Mouse (Mus musculus) cortical plate, adult 2 months (tissue): ENCODE measurements around the gene Vamp2.

Source experiments
- CTCF ChIP-seq: fragments of 200-500 bp; IDR thresholded peaks from 2 replicates; pipeline ENCODE4 v1.5.1; 2011; ENCODE audit warnings: mild to moderate bottlenecking, control low read depth, low read length; ENCODE audit not compliant: insufficient read depth; ENCODE audit errors: extremely low read depth
- POLR2A ChIP-seq: fragments of 200-500 bp; IDR thresholded peaks from 2 replicates; pipeline ENCODE4 v1.6.1; 2011; ENCODE audit warnings: mild to moderate bottlenecking, low read length, control low read depth; ENCODE audit not compliant: insufficient read depth; ENCODE audit errors: extremely low read depth

- TF ChIP-seq CTCF (no peak), POLR2A (no peak)
These were observed 28.3 kb upstream of the Vamp2 start for GRCm38 (mm10) chr11:69059975-69060411.
